Mouse (Mus musculus) liver, embryonic 14.5 days (tissue): Measurements from ENCODE around the gene Nap1l4. TPM values are rescaled to one million over a fixed set of nuclear protein-coding genes. Genes with fewer than 3 reads are reported as not detected.

Experiments
- ATAC-seq: fragments of 200-750 bp; cut with Nextera tagmentation; 2 replicates; pipeline ENCODE4 v1.8.0; 2017; ENCODE audit warnings: moderate number of reproducible peaks, mild to moderate bottlenecking, moderate library complexity; ENCODE audit not compliant: insufficient read depth
- DNase-seq, 3 experiments: peaks; one replicate each; pipeline ENCODE4 v3.0.0-alpha.2; 2012 to 2013; ENCODE audit warnings: low read depth in 3 of 3, low spot score in 3 of 3
- H3K27ac ChIP-seq: fragments of 300-500 bp; sonication (generic); 2 replicates; pipeline ENCODE4 v1.5.1; 2014; ENCODE audit warnings: moderate library complexity, mild to moderate bottlenecking, control low read depth, inconsistent platforms
- H3K27me3 ChIP-seq: fragments of 300-500 bp; sonication (generic); 2 replicates; pipeline ENCODE4 v1.6.1; 2014; ENCODE audit warnings: mild to moderate bottlenecking, low read length, moderate library complexity; ENCODE audit not compliant: control insufficient read depth, insufficient read depth
- H3K36me3 ChIP-seq: fragments of 300-500 bp; sonication (generic); replicated peaks from 2 replicates; pipeline ENCODE4 v1.6.1; 2014; ENCODE audit warnings: low read depth; ENCODE audit not compliant: control insufficient read depth, insufficient read depth
- H3K4me1 ChIP-seq, 2 experiments: fragments of 200-500 bp in 1 of 2; fragments of 300-500 bp in 1 of 2; sonication (generic) in 1 of 2; replicated peaks; 2 replicates each; pipeline ENCODE4 v1.6.1; 2012 to 2014; ENCODE audit warnings: antibody characterized with exemption in 1 of 2, inconsistent platforms in 1 of 2, low read length in 1 of 2; ENCODE audit not compliant: control insufficient read depth in 2 of 2, insufficient read depth in 2 of 2
- H3K4me2 ChIP-seq: fragments of 300-500 bp; sonication (generic); 2 replicates; pipeline ENCODE4 v1.6.1; 2014; ENCODE audit warnings: low read depth, mild to moderate bottlenecking, control low read depth, moderate library complexity
- H3K4me3 ChIP-seq, 2 experiments: fragments of 200-500 bp in 1 of 2; fragments of 300-500 bp in 1 of 2; sonication (generic) in 1 of 2; 2 replicates each; pipeline ENCODE4 v1.5.1; 2012 to 2014; ENCODE audit warnings: low read depth in 2 of 2, low read length in 2 of 2, mild to moderate bottlenecking in 2 of 2, control low read depth in 1 of 2, inconsistent platforms in 1 of 2, moderate library complexity in 1 of 2; ENCODE audit not compliant: insufficient read depth in 1 of 2
- H3K9ac ChIP-seq: fragments of 300-500 bp; sonication (generic); replicated peaks from 2 replicates; pipeline ENCODE4 v1.6.1; 2014; ENCODE audit warnings: mild to moderate bottlenecking, control low read depth, moderate library complexity
- H3K9me3 ChIP-seq: fragments of 300-500 bp; sonication (generic); 2 replicates; pipeline ENCODE4 v1.6.1; 2016; ENCODE audit warnings: low read length, mixed read lengths; ENCODE audit not compliant: control insufficient read depth
- CTCF ChIP-seq: IDR thresholded peaks from 2 replicates; pipeline ENCODE4 v1.5.1; 2016; ENCODE audit warnings: antibody characterized with exemption, low read depth, control low read depth
- EP300 ChIP-seq: IDR thresholded peaks from 2 replicates; pipeline ENCODE4 v1.6.1; 2016; ENCODE audit warnings: antibody characterized with exemption, low read depth
- WGBS: fragments of 180-500 bp; shearing (Covaris S2); extraction: QIAGEN DNeasy Blood & Tissue Kit; methylation state at CpG from one replicate; pipeline ENCODE4 v1.1.7; 2014; ENCODE audit not compliant: insufficient replicate concordance; 5-methylcytosine and 5-hydroxymethylcytosine counted together
- polyA plus RNA-seq, 2 experiments: library from polyadenylated mRNA; depleted of rRNA in 1 of 2; stranded (reverse) in 1 of 2; unstranded in 1 of 2; fragments of >200 nt; fragmentation: Nextera tagmentation in 1 of 2; extraction: Ambion mirVana in 1 of 2; gene quantifications; 2 replicates each; pipeline versions ENCODE4 v1.2.1 to v1.2.3; 2012 to 2014

Nap1l4 gene
- polyA plus RNA-seq, 2 experiments = 33.7 to 54.3 TPM

DNA sequence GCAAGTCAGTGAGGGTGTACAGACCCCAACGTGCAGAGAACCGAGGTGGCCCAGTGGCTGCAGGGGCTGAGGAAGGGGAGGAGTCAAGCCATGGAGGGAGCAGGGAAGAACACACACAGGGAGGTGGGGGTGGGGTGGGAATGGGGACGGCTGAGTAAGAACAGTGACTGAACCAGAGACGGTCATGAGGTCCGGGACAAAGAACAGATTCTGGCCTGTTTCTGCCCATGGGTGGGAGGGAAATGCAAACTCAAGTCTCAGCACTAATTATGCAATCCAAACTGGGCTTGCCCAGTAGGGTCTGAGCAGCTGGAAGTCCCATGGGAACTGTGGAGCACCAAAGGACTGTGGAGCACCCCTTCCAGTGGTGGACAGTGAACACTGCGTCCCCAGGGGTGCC is 66.4 kb downstream of the Nap1l4 start:
- WGBS = 14% methylated on average over 6 of the region's 6 CpGs
- H3K4me3 ChIP-seq = no peak overlapping the region
- ATAC-seq = peak; percentile 27; the same call in 1 of the 2 replicates
- TF ChIP-seq CTCF = no peak
- TF ChIP-seq EP300 = no peak
- H3K4me2 ChIP-seq = no peak overlapping the region
- H3K27ac ChIP-seq = no peak overlapping the region
- no peaks in the 10 kb centered on the region for H3K4me1 ChIP-seq
- no peak for DNase-seq
- no peak overlapping the region for H3K9ac ChIP-seq
- no peaks in the 10 kb centered on the region; the same call in 1 of the 2 replicates for H3K27me3 ChIP-seq
- H3K36me3 ChIP-seq = no peaks in the 10 kb centered on the region
- H3K9me3 ChIP-seq = no peaks in the 10 kb centered on the region

DNA sequence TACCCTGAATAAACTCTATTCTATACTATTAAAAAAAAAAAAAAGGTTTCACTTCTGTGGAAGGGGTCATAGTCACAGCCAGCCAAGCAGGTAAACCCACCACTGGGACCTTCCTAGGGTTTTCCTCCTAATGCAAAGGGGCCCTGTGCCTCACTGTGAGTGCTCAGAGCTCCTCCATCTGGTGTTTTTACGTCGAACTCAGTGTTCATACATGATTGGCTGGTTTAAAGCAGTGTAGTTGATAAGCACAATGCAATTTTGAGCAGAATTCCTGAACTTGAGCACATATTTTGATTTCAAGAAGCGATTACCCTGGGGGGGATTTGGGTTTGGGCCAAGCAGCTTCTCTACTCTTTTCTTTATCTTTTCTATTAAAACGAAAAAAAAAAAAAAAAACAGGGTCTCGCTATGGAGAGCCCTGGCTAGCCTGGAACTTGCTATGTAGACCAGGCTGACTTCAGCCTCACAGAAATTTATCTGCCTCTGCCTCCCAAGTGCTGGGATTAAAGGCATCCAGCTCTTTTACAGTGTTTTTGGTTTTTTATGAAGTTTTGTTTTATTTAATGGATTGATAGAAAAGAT is 67.0 kb downstream of the Nap1l4 start:
- ATAC-seq (no peak), DNase-seq (no peak)
- Histone ChIP-seq H3K9ac (no peak overlapping the region), H3K4me2 (no peak overlapping the region), H3K9me3 (no peaks in the 10 kb centered on the region), H3K4me1 (no peaks in the 10 kb centered on the region), H3K36me3 (no peaks in the 10 kb centered on the region), H3K4me3 (no peak overlapping the region), H3K27me3 (no peaks in the 10 kb centered on the region; the same call in 1 of the 2 replicates), H3K27ac (no peak overlapping the region)
- TF ChIP-seq EP300 (no peak), CTCF (no peak)
- WGBS = 35% methylated on average over 5 of the region's 5 CpGs

DNA sequence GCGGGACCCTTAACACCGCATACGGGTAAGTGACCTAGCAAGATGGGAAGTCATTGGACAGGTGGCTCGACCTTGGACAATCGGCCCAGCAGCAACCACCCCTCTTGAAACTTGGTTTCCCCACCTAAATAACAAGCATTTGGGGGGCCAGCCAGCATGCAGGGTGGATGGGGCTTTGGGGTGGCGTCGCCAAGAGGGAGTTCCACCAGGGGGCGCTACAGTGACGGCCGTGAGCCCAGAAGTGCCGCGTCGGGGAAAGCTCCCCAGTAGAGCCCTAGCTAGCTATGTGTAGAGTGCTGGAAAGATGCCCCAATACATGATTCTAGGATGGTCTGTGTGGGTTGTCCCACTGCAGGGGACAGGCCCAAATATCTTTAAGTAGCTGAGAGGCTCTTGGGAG is 68.4 kb downstream of the Nap1l4 start:
- 21% methylated on average over 13 of the region's 13 CpGs for WGBS
- Histone ChIP-seq H3K4me1 (no peaks in the 10 kb centered on the region; a peak in 1 of 4 replicates), H3K27ac (no peak overlapping the region), H3K4me3 (no peak overlapping the region), H3K27me3 (no peaks in the 10 kb centered on the region; the same call in 1 of the 2 replicates), H3K9me3 (no peaks in the 10 kb centered on the region), H3K4me2 (no peak overlapping the region), H3K9ac (no peak overlapping the region), H3K36me3 (no peaks in the 10 kb centered on the region)
- ATAC-seq (0 out of 2 replicates have a peak, but pooled peaks have one; percentile 26), DNase-seq (no peak)
- TF ChIP-seq CTCF (peak; percentile 89), EP300 (no peak)

DNA sequence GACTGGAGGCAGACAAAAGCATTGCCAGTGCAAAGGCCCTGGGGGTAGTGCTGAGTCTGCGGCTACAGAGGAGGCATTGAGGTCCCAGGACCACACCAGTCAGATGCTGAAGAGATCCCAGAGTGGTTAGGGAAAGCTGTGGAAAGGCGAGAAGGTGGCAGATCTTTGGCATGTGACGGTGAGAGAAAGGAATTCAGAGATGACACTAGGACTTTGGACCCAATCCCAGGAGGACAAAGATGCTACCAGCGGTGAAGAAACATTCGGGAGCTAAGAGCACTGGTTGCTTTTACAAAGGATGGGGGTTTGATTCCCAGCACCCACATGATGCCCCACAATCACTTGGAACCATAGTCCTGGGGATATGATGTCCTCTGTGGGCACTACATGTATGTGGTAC is 71.1 kb downstream of the Nap1l4 start:
- Histone ChIP-seq H3K27me3 (no peaks in the 10 kb centered on the region; the same call in 1 of the 2 replicates), H3K27ac (no peak overlapping the region), H3K4me1 (peaks cover 0 to 3% of the 10 kb centered on the region in 2 experiments; a peak in 1 of 4 replicates), H3K9me3 (no peaks in the 10 kb centered on the region), H3K4me3 (no peak overlapping the region), H3K9ac (no peak overlapping the region), H3K4me2 (no peak overlapping the region), H3K36me3 (no peaks in the 10 kb centered on the region)
- 73% methylated on average over 5 of the region's 5 CpGs for WGBS
- DNase-seq (no peak), ATAC-seq (no peak)
- TF ChIP-seq EP300 (no peak), CTCF (no peak)

DNA sequence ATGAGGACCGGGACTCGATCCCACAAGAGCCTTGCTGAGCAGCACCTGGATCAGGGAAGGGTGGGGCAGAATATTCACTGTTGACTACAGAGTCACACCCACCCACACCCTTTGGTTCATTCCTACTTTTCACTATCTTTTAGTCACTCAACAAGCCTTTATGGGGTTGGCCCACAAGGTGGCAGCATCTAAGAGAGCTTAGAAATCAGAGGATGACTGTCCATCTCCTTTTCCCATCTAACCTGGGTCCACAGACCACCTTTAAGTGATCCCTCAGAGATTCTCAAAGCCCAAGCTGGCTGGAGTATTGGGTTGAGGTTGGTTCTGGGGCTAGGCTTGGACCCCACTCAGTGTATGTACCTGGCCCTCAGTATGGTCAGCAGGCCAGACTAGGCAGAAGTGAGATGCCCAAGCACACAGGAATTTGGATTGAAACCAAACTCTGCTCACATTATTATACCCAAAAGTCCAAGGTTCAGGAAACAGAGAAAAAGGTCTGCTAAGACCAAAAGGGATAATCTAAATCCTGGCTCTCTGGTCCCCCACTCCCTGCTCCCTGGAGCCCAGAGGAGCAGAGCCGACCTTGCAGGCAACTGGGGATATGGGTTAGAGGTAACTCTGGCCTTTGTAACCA is 72.1 kb downstream of the Nap1l4 start:
- peak; percentile 26; the same call in 1 of the 2 replicates for TF ChIP-seq CTCF
- TF ChIP-seq EP300 = no peak
- Histone ChIP-seq H3K4me1 (peaks cover 0 to 3% of the 10 kb centered on the region in 2 experiments; a peak in 1 of 4 replicates), H3K4me2 (no peak overlapping the region), H3K9me3 (no peaks in the 10 kb centered on the region), H3K27ac (no peak overlapping the region), H3K9ac (no peak overlapping the region), H3K36me3 (no peaks in the 10 kb centered on the region), H3K4me3 (no peak overlapping the region), H3K27me3 (no peaks in the 10 kb centered on the region; the same call in 1 of the 2 replicates)
- no peak for DNase-seq
- WGBS = 60% methylated on average over 3 of the region's 3 CpGs
- ATAC-seq = no peak
